Mouse (Mus musculus) cerebellum, adult 2 months (tissue): ENCODE data around the gene Gtf3c6.

Experiments used
- CTCF ChIP-seq: fragments of 200-500 bp; IDR thresholded peaks from 2 replicates; pipeline ENCODE4 v1.5.1; 2011; ENCODE audit warnings: low read depth, mild to moderate bottlenecking, control low read depth, low read length, moderate library complexity, borderline replicate concordance; ENCODE audit not compliant: insufficient read depth
- POLR2A ChIP-seq: fragments of 200-500 bp; IDR thresholded peaks from 2 replicates; pipeline ENCODE4 v1.6.1; 2011; ENCODE audit warnings: low read length, control low read depth, borderline replicate concordance; ENCODE audit not compliant: insufficient read depth

GRCm38 (mm10) chr10:40246374-40247165 is 11.3 kb downstream of the Gtf3c6 start, which contains the start of gene Rpf2:
- TF ChIP-seq POLR2A (peak; percentile 33; the same call in 1 of the 2 replicates), CTCF (no peak)
